Mouse (Mus musculus) forebrain, embryonic 16.5 days (tissue): ENCODE results near the gene Tbc1d2b. TPM values are rescaled to one million over a fixed set of nuclear protein-coding genes. Genes with fewer than 3 reads are reported as not detected.

Experiments
- ATAC-seq: fragments of 200-750 bp; cut with Nextera tagmentation; 2 replicates; pipeline ENCODE4 v1.8.0; 2017; ENCODE audit warnings: mild to moderate bottlenecking, moderate library complexity
- H3K27ac ChIP-seq: fragments of 300-500 bp; sonication (generic); 2 replicates; pipeline ENCODE4 v1.5.1; 2014; ENCODE audit warnings: low read length, control low read depth
- H3K27me3 ChIP-seq: fragments of 300-500 bp; sonication (generic); replicated peaks from 2 replicates; pipeline ENCODE4 v1.6.1; 2014; ENCODE audit warnings: low read length; ENCODE audit not compliant: control insufficient read depth, insufficient read depth
- H3K36me3 ChIP-seq: fragments of 300-500 bp; sonication (generic); 2 replicates; pipeline ENCODE4 v1.6.1; 2014; ENCODE audit not compliant: control insufficient read depth, insufficient read depth
- H3K4me1 ChIP-seq: fragments of 300-500 bp; sonication (generic); replicated peaks from 2 replicates; pipeline ENCODE4 v1.6.1; 2014; ENCODE audit warnings: low read length; ENCODE audit not compliant: control insufficient read depth, insufficient read depth
- H3K4me2 ChIP-seq: fragments of 300-500 bp; sonication (generic); 2 replicates; pipeline ENCODE4 v1.6.1; 2014; ENCODE audit warnings: mild to moderate bottlenecking, low read length, control low read depth
- H3K4me3 ChIP-seq: fragments of 300-500 bp; sonication (generic); replicated peaks from 2 replicates; pipeline ENCODE4 v1.5.1; 2014; ENCODE audit warnings: mild to moderate bottlenecking, low read length, control low read depth
- H3K9ac ChIP-seq: fragments of 300-500 bp; sonication (generic); replicated peaks from 2 replicates; pipeline ENCODE4 v1.6.1; 2014; ENCODE audit warnings: low read depth, low read length, control low read depth
- H3K9me3 ChIP-seq: fragments of 300-500 bp; sonication (generic); 2 replicates; pipeline ENCODE4 v1.6.1; 2016; ENCODE audit warnings: low read length; ENCODE audit not compliant: control insufficient read depth
- WGBS: fragments of 180-500 bp; shearing (Covaris S2); extraction: QIAGEN DNeasy Blood & Tissue Kit; methylation state at CpG from one replicate; pipeline ENCODE4 v1.1.7; 2014; 5-methylcytosine and 5-hydroxymethylcytosine counted together
- polyA plus RNA-seq: library from polyadenylated mRNA; unstranded; fragments of >200 nt; fragmentation: Nextera tagmentation; extraction: Ambion mirVana; gene quantifications from 2 replicates; pipeline ENCODE4 v1.2.1, GENCODE M21; 2015

Gene Tbc1d2b
- polyA plus RNA-seq, 1 experiment from 2014 or later: 5.3 TPM

GRCm38 (mm10) chr9:90226081-90226741, 44.4 kb downstream of the Tbc1d2b start:
- ATAC-seq: no peak
- H3K4me1 ChIP-seq: no peaks in the 10 kb centered on the region; the same call in 1 of the 2 replicates
- WGBS: 89% methylated on average over 21 of the region's 21 CpGs
- no peak overlapping the region for H3K27ac ChIP-seq
- H3K27me3 ChIP-seq: no peaks in the 10 kb centered on the region
- no peaks in the 10 kb centered on the region for H3K9me3 ChIP-seq
- peaks cover 5% of the 10 kb centered on the region; the same call in 1 of the 2 replicates for H3K36me3 ChIP-seq
- no peak overlapping the region for H3K9ac ChIP-seq
- no peak overlapping the region for H3K4me3 ChIP-seq
- H3K4me2 ChIP-seq: no peak overlapping the region

- ATAC-seq: no peak
- H3K4me3 ChIP-seq: no peak overlapping the region
- H3K36me3 ChIP-seq: peaks cover 5% of the 10 kb centered on the region; the same call in 1 of the 2 replicates
- WGBS: 85% methylated on average over 3 of the region's 3 CpGs
- no peaks in the 10 kb centered on the region for H3K27me3 ChIP-seq
- no peaks in the 10 kb centered on the region; the same call in 1 of the 2 replicates for H3K4me1 ChIP-seq
- no peak overlapping the region for H3K9ac ChIP-seq
- no peaks in the 10 kb centered on the region for H3K9me3 ChIP-seq
- H3K27ac ChIP-seq: no peak overlapping the region
- H3K4me2 ChIP-seq: no peak overlapping the region
Measured at GRCm38 (mm10) chr9:90222275-90222674, 48.3 kb downstream of the Tbc1d2b start.

GRCm38 (mm10) chr9:90217501-90217900, 53.1 kb downstream of the Tbc1d2b start:
- Histone ChIP-seq H3K36me3 (0 out of 2 replicates have a peak, but pooled peaks cover 2% of the 10 kb centered on the region), H3K9me3 (no peaks in the 10 kb centered on the region), H3K27me3 (no peaks in the 10 kb centered on the region), H3K4me3 (no peak overlapping the region), H3K9ac (no peak overlapping the region), H3K4me2 (no peak overlapping the region), H3K4me1 (no peaks in the 10 kb centered on the region), H3K27ac (no peak overlapping the region)
- ATAC-seq: no peak
- WGBS: 52% methylated on average over 4 of the region's 4 CpGs

- Histone ChIP-seq H3K9ac (no peak overlapping the region), H3K9me3 (no peaks in the 10 kb centered on the region), H3K36me3 (no peaks in the 10 kb centered on the region), H3K4me3 (no peak overlapping the region), H3K4me2 (no peak overlapping the region), H3K27ac (no peak overlapping the region), H3K27me3 (no peaks in the 10 kb centered on the region), H3K4me1 (no peaks in the 10 kb centered on the region)
- no peak for ATAC-seq
- WGBS: 79% methylated on average over 11 of the region's 11 CpGs
Measured at GRCm38 (mm10) chr9:90216259-90217001, 54.2 kb downstream of the Tbc1d2b start.

GRCm38 (mm10) chr9:90213127-90213526, 57.5 kb downstream of the Tbc1d2b start:
- no peaks in the 10 kb centered on the region for H3K9me3 ChIP-seq
- H3K36me3 ChIP-seq: 0 out of 2 replicates have a peak, but pooled peaks cover 2% of the 10 kb centered on the region
- H3K27ac ChIP-seq: no peak overlapping the region
- H3K4me2 ChIP-seq: no peak overlapping the region
- no peaks in the 10 kb centered on the region for H3K27me3 ChIP-seq
- ATAC-seq: no peak
- H3K9ac ChIP-seq: no peak overlapping the region
- no peak overlapping the region for H3K4me3 ChIP-seq
- no peaks in the 10 kb centered on the region for H3K4me1 ChIP-seq
- WGBS: 70% methylated on average over 3 of the region's 3 CpGs

GRCm38 (mm10) chr9:90208655-90209054, 61.9 kb downstream of the Tbc1d2b start:
- 0 out of 2 replicates have a peak, but pooled peaks cover 2% of the 10 kb centered on the region for H3K36me3 ChIP-seq
- 86% methylated on average over 6 of the region's 6 CpGs for WGBS
- H3K4me3 ChIP-seq: no peak overlapping the region
- no peaks in the 10 kb centered on the region for H3K4me1 ChIP-seq
- H3K9ac ChIP-seq: no peak overlapping the region
- no peaks in the 10 kb centered on the region for H3K9me3 ChIP-seq
- H3K27me3 ChIP-seq: no peaks in the 10 kb centered on the region
- no peak overlapping the region for H3K27ac ChIP-seq
- no peak for ATAC-seq
- H3K4me2 ChIP-seq: no peak overlapping the region

GRCm38 (mm10) chr9:90207808-90208207, 62.8 kb downstream of the Tbc1d2b start:
- Histone ChIP-seq H3K27ac (no peak overlapping the region), H3K27me3 (no peaks in the 10 kb centered on the region), H3K4me3 (no peak overlapping the region), H3K9me3 (no peaks in the 10 kb centered on the region), H3K36me3 (0 out of 2 replicates have a peak, but pooled peaks cover 2% of the 10 kb centered on the region), H3K9ac (no peak overlapping the region), H3K4me1 (no peaks in the 10 kb centered on the region), H3K4me2 (no peak overlapping the region)
- 90% methylated on average over 8 of the region's 8 CpGs for WGBS
- ATAC-seq: no peak

- H3K4me1 ChIP-seq: no peaks in the 10 kb centered on the region
- H3K36me3 ChIP-seq: peaks cover 5% of the 10 kb centered on the region; the same call in 1 of the 2 replicates
- no peaks in the 10 kb centered on the region for H3K27me3 ChIP-seq
- 46% methylated on average over 2 of the region's 2 CpGs for WGBS
- H3K27ac ChIP-seq: no peak overlapping the region
- H3K4me2 ChIP-seq: no peak overlapping the region
- no peak overlapping the region for H3K4me3 ChIP-seq
- H3K9ac ChIP-seq: no peak overlapping the region
- H3K9me3 ChIP-seq: no peaks in the 10 kb centered on the region
- ATAC-seq: peak; percentile 63
Measured at GRCm38 (mm10) chr9:90206500-90206899, 64.1 kb downstream of the Tbc1d2b start.

GRCm38 (mm10) chr9:90204396-90204915, 66.1 kb downstream of the Tbc1d2b start:
- Histone ChIP-seq H3K27ac (no peak overlapping the region), H3K9ac (no peak overlapping the region), H3K4me1 (no peaks in the 10 kb centered on the region), H3K36me3 (peaks cover 15% of the 10 kb centered on the region), H3K9me3 (no peaks in the 10 kb centered on the region), H3K4me2 (no peak overlapping the region), H3K27me3 (no peaks in the 10 kb centered on the region), H3K4me3 (no peak overlapping the region)
- ATAC-seq: no peak
- WGBS: 68% methylated on average over 8 of the region's 8 CpGs
